Mouse (Mus musculus) C2C12 (cell line): ENCODE measurements around the gene Tap2. TPM values are rescaled to one million over a fixed set of nuclear protein-coding genes. Genes with fewer than 3 reads are reported as not detected.

Experiments used
- H3K27me3 ChIP-seq: one replicate; pipeline ENCODE4 v1.6.1; 2011; ENCODE audit not compliant: control insufficient read depth, insufficient read depth, insufficient read length
- H3K36me3 ChIP-seq: one replicate; pipeline ENCODE4 v1.6.1; 2011; ENCODE audit not compliant: control insufficient read depth, insufficient read depth
- H3K4me3 ChIP-seq: one replicate; pipeline ENCODE4 v1.5.1; 2011; ENCODE audit warnings: mild to moderate bottlenecking, control low read depth; ENCODE audit not compliant: poor library complexity, insufficient read depth, severe bottlenecking
- H3K79me2 ChIP-seq: one replicate; pipeline ENCODE4 v1.6.1; 2011; ENCODE audit not compliant: control insufficient read depth, insufficient read depth
- H3K79me3 ChIP-seq: one replicate; pipeline ENCODE4 v1.6.1; 2011; ENCODE audit warnings: low read depth, control low read depth
- H3ac ChIP-seq: one replicate; pipeline ENCODE3; 2011; ENCODE audit warnings: low read depth; ENCODE audit not compliant: control insufficient read depth, insufficient read length
- CEBPB ChIP-seq: IDR thresholded peaks from one replicate; pipeline ENCODE4 v1.6.1; 2011; ENCODE audit warnings: low read depth, mild to moderate bottlenecking, control low read depth, moderate library complexity
- CTCF ChIP-seq: IDR thresholded peaks from one replicate; pipeline ENCODE4 v1.5.1; 2011; ENCODE audit not compliant: control insufficient read depth, insufficient read depth, insufficient read length
- FOSL1 ChIP-seq: IDR thresholded peaks from one replicate; pipeline ENCODE4 v1.8.0; 2011; ENCODE audit warnings: mild to moderate bottlenecking, low read length; ENCODE audit not compliant: poor library complexity, insufficient read depth, severe bottlenecking
- MAX ChIP-seq: IDR thresholded peaks from one replicate; pipeline ENCODE4 v1.6.1; 2011; ENCODE audit warnings: mild to moderate bottlenecking, control low read depth
- MYOD1 ChIP-seq: IDR thresholded peaks from one replicate; pipeline ENCODE4 v1.6.1; 2011; ENCODE audit warnings: low read depth; ENCODE audit not compliant: control insufficient read depth, insufficient read length
- MYOG ChIP-seq: IDR thresholded peaks from one replicate; pipeline ENCODE4 v1.6.1; 2011; ENCODE audit not compliant: control insufficient read depth, insufficient read length; ENCODE audit errors: extremely low read depth
- USF1 ChIP-seq: IDR thresholded peaks from one replicate; pipeline ENCODE4 v1.6.1; 2011; ENCODE audit warnings: low read depth, mild to moderate bottlenecking, control low read depth, moderate library complexity
- polyA plus RNA-seq: library from polyadenylated mRNA; unstranded; fragments of >200 nt; fragmentation: generic; extraction: Trizol; gene quantifications from one replicate; pipeline ENCODE4 v1.2.1, GENCODE M21; 2012; ENCODE audit warnings: missing spikeins

Tap2 gene
- polyA plus RNA-seq, 1 experiment: 0.47 TPM

DNA sequence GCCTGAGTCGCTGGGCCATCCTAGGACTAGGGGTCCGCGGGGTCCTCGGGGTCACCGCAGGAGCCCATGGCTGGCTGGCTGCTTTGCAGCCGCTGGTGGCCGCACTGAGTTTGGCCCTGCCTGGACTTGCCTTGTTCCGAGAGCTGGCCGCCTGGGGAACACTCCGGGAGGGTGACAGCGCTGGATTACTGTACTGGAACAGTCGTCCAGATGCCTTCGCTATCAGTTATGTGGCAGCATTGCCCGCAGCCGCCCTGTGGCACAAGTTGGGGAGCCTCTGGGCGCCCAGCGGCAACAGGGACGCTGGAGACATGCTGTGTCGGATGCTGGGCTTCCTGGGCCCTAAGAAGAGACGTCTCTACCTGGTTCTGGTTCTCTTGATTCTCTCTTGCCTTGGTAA lies 15.3 kb upstream of the Tap2 start:
- no peaks in the 10 kb centered on the region for H3K79me3 ChIP-seq
- H3K36me3 ChIP-seq: no peaks in the 10 kb centered on the region
- TF ChIP-seq MYOG: no peak
- TF ChIP-seq CEBPB: no peak
- TF ChIP-seq FOSL1: no peak
- TF ChIP-seq MYOD1: no peak
- TF ChIP-seq MAX: no peak
- TF ChIP-seq CTCF: no peak
- TF ChIP-seq USF1: no peak
- peak overlapping the region; percentile 30 for H3K4me3 ChIP-seq
- no peaks in the 10 kb centered on the region for H3K79me2 ChIP-seq
- peaks cover 60% of the 10 kb centered on the region for H3K27me3 ChIP-seq
- peak overlapping the region; percentile 27 for H3ac ChIP-seq

DNA sequence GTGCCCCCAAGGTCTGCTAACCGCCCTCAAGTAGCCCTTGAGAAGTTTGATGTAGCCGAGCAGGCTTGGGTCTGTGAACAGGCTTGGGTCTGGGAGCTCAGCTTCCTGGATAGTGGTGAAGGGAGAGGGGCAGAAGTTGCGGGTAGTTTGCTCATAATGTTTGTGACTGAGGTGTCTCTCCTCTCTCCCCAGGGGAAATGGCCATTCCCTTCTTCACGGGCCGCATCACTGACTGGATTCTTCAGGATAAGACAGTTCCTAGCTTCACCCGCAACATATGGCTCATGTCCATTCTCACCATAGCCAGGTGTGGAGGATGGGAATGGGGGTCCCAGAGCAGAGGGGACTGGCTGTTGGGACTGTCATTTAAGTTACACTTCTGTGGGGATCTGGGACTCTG lies 14.3 kb upstream of the Tap2 start:
- no peaks in the 10 kb centered on the region for H3K79me3 ChIP-seq

DNA sequence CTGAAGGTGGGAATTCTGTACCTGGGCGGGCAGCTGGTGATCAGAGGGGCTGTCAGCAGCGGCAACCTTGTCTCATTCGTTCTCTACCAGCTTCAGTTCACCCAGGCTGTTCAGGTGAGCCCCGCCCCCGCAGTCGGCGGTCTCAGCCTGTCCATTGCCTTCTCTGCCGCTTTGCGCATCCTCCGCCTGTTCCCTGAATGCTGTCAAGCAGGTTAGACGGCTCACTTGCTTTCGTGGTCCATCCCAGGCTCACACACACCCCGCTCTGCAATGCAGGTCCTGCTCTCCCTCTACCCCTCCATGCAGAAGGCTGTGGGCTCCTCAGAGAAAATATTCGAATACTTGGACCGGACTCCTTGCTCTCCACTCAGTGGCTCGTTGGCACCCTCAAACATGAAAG lies 10.5 kb upstream of the Tap2 start:
- Histone ChIP-seq H3K36me3 (no peaks in the 10 kb centered on the region), H3ac (no peak overlapping the region), H3K79me2 (no peaks in the 10 kb centered on the region), H3K79me3 (no peaks in the 10 kb centered on the region), H3K27me3 (peaks cover 65% of the 10 kb centered on the region), H3K4me3 (no peak overlapping the region)
- TF ChIP-seq USF1 (no peak), MYOD1 (no peak), CTCF (no peak), FOSL1 (no peak), CEBPB (no peak), MAX (no peak), MYOG (no peak)

More for the DNA sequence above, 14.3 kb upstream of the Tap2 start:
- Histone ChIP-seq H3ac (no peak overlapping the region), H3K36me3 (no peaks in the 10 kb centered on the region), H3K27me3 (peaks cover 59% of the 10 kb centered on the region), H3K79me2 (no peaks in the 10 kb centered on the region), H3K4me3 (no peak overlapping the region)
- TF ChIP-seq MAX: no peak
- no peak for TF ChIP-seq FOSL1
- TF ChIP-seq USF1: no peak
- TF ChIP-seq CTCF: no peak
- TF ChIP-seq CEBPB: no peak
- no peak for TF ChIP-seq MYOG
- TF ChIP-seq MYOD1: no peak

DNA sequence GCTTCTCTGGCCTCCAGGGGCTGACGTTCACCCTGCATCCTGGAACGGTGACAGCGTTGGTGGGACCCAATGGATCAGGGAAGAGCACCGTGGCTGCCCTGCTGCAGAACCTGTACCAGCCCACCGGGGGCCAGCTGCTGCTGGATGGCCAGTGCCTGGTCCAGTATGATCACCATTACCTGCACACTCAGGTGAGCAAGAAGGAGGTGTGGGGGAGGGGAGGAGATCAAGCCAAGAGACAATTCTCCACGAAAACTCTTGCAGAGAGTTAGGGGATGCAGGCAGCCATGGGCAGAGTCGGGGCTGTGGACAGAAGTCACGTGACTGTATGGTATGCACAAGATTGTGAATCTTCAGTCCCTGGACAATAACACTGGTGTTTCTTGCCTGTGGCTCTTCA lies 9.9 kb upstream of the Tap2 start:
- Histone ChIP-seq H3K79me2 (no peaks in the 10 kb centered on the region), H3K27me3 (peaks cover 68% of the 10 kb centered on the region), H3ac (no peak overlapping the region), H3K79me3 (no peaks in the 10 kb centered on the region), H3K4me3 (no peak overlapping the region), H3K36me3 (no peaks in the 10 kb centered on the region)
- no peak for TF ChIP-seq MYOG
- no peak for TF ChIP-seq USF1
- no peak for TF ChIP-seq MAX
- no peak for TF ChIP-seq MYOD1
- TF ChIP-seq CTCF: no peak
- no peak for TF ChIP-seq CEBPB
- no peak for TF ChIP-seq FOSL1

DNA sequence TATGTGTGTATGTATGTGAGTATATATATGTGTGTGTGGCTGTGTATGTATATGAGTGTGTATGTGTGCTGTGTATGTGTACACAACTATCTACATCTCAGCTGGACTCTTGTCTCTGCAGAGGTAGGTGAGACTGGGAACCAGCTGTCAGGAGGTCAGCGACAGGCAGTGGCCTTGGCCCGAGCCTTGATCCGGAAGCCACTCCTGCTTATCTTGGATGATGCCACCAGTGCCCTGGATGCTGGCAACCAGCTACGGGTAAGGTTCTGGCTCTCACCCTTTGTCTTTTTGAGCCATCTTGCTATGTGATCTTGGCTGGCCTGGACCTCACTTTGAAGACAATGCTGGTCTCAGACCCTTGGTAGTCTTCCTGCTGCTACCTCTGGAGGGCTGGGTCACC lies 8.6 kb upstream of the Tap2 start:
- Histone ChIP-seq H3K79me3 (no peaks in the 10 kb centered on the region), H3K79me2 (no peaks in the 10 kb centered on the region), H3ac (no peak overlapping the region), H3K36me3 (no peaks in the 10 kb centered on the region), H3K4me3 (no peak overlapping the region), H3K27me3 (peaks cover 72% of the 10 kb centered on the region)
- no peak for TF ChIP-seq MAX
- no peak for TF ChIP-seq USF1
- TF ChIP-seq CTCF: no peak
- no peak for TF ChIP-seq MYOD1

DNA sequence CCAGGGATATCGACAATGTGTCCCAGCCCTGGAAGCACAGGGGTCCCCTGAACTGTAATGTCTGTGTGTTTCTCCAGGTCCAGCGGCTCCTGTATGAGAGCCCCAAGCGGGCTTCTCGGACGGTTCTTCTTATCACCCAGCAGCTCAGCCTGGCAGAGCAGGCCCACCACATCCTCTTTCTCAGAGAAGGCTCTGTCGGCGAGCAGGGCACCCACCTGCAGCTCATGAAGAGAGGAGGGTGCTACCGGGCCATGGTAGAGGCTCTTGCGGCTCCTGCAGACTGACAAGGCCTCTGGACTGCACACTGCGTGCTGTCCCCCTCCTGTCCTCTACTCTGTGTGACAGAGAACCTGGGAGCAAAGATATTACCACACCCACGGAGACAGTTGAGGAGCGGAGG lies 6.8 kb upstream of the Tap2 start:
- H3K79me3 ChIP-seq: no peaks in the 10 kb centered on the region
- no peak overlapping the region for H3ac ChIP-seq
- H3K79me2 ChIP-seq: no peaks in the 10 kb centered on the region
- H3K36me3 ChIP-seq: no peaks in the 10 kb centered on the region
- TF ChIP-seq FOSL1 (no peak), MAX (no peak), CTCF (no peak), USF1 (no peak), MYOG (no peak), MYOD1 (no peak), CEBPB (no peak)
- H3K27me3 ChIP-seq: peaks cover 62% of the 10 kb centered on the region
- H3K4me3 ChIP-seq: no peak overlapping the region
